Mouse (Mus musculus) ES-E14 (cell line): ENCODE data around the gene Wnt9b.

ENCODE experiments used
- CHD2 ChIP-seq: IDR thresholded peaks from 2 replicates; pipeline ENCODE4 v1.6.1; 2014; ENCODE audit warnings: mild to moderate bottlenecking, low read depth, low read length, inconsistent platforms
- ZNF384 ChIP-seq: IDR thresholded peaks from 2 replicates; pipeline ENCODE4 v1.6.1; 2012; ENCODE audit warnings: low read depth, low read length, inconsistent platforms

- TF ChIP-seq ZNF384 (no peak), CHD2 (no peak)
These were observed 56.4 kb downstream of the Wnt9b start for GRCm38 (mm10) chr11:103693241-103693640.
